Mouse (Mus musculus) embryo, embryonic 11 days (tissue): ENCODE data around the gene Zfyve27.
A peak's percentile ranks its signal among the peaks of the same experiment; 100 is the strongest.

Source experiments
- DNase-seq: peaks from one replicate; pipeline ENCODE4 v3.0.0-alpha.2; 2015

Zfyve27 gene

DNA sequence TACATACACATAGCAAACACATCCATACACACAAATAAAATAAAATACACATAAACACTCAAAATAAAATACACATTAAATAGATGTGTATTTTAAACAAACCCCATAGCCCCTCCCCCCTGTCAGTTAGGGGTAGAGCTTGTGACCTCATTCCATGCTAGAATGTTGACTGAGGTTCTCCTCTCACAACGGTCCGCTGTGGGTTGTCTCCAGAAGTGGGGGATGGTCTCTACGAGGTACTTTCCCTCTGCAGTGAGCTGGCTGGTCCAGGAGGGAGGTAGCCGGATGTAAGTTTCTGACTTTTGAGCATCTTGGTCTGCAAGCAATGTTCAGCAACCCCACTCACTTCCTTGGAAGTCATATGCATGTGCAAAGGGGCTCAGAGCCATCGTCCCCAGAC, at the start of gene Zfyve27:
TSS of gene Zfyve27 (plus strand) at position 188 of the 400 bp plus-strand sequence.
- DNase-seq: no peak

DNA sequence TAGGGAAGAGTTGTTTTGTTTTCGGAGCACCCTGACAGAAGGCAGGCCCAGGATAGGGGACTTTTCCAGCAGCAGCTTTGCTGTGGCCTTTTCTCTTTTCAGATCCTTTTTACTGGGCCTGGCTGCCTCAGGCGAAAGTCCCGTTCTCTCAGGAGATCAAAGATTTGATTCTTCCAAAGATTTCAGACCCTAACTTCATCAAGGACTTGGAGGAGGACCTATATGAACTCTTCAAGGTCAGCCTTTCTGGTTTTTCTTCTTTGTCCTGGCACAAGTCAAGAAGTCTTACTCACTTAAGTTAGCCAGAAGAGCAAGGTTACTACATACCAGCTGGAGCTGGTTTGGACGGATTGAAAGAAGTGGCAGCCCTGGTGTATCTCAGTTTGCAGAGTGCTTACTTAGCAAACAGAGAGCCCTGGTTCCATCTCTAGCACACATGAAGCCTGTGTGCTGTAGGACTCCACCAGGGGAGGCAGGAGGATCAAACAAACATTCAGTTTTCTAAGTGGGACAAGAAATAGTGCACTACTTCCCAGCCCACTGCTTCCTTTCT, 47.9 kb upstream of the Zfyve27 start:
- no peak for DNase-seq

- DNase-seq: no peak
Measured at GRCm38 (mm10) chr19:42118142-42118541, 45.6 kb upstream of the Zfyve27 start.

DNA sequence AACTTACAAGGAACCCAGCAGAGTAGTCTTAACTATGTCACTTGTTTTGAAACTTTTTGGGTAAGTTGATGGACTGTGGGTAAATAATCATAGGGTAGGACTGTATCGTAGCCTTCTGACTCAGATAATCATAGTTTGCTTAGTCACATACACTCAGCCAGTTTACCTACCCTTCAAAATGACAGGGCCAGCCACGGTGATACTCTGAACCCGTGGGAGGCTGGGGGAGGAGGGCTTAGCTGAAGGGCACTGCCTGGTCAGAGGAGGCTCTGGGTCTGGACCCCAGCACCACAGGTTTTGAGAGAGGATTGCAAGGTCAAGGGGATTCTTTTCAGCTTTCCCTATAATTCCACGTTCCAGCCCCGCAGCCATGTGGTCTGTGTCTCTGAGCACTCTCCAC, 45.2 kb upstream of the Zfyve27 start:
- no peak for DNase-seq

DNA sequence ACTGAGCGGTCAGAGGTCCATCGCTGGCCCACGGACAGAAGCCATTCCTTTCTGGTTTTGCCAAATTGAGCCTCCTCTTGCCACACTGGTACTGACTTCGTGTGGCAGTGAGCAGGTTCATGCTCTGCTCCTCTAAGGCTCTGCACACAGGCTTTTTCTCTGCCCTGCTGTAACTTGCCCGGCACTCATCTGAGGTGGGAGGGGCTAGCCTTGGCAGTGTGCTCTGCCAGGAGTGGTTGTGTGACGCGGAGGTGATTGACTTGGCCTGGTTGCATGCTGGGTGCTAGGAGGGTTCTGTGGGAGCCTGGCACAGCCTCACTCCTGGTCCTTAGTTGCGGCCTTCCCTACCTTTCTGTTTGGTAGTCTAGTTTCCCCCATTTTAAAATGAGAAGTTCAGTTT, 43.3 kb upstream of the Zfyve27 start:
- DNase-seq: no peak

- no peak for DNase-seq
Measured at GRCm38 (mm10) chr19:42124684-42125083, 39.1 kb upstream of the Zfyve27 start.

DNA sequence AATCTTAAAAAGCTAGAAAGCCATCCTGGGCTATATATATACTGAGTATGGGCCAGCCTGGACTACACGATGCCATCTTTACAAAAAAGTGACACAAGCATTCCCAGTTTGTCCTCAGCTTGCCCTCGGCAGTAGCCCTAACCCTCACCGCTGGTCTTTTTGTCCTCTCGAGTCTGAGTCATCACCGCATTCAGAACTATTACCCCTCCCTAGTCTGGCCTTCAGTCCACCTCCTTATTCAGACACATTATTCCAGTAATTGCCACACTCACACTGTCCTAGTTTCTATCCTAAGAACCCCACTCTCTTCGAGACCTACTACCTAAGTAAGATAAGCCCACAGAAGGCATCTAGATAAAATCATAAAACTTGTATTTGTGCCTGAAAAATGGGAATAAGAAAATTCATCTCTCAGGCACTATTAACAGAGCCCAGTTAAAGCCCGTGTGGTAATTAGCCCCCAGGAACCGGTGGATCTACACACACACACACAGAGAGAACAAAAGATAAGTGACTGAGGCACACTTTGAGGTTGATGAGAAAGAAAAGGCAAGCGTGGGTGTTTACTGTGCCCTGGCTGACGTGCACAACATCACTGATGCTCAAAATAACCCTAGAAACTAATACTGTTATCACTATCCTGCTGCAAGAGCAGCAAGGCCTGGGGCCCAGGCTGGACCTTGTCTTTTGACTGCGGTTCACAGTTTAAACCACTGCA, 38.1 kb upstream of the Zfyve27 start:
- no peak for DNase-seq

GRCm38 (mm10) chr19:42126219-42126605, 37.5 kb upstream of the Zfyve27 start:
- DNase-seq: no peak

DNA sequence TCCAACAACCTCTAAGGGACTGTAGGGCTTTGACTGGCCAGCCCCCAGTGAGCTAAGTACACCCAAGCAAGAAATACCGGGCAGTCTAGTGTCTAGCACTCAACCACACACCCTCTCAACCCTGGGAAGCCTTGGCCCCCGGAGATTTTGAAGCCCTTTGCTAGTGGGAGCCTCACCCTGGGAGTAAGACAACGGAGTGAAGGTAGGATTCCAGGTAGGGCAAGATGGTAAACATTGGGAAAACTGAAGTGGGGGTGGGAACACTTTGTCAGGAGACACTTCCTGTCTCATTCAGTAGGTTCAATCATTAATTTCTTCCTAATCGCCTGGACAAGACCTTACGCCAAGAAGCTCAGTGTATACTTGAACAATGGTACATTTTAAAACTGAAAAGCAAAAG, 36.7 kb upstream of the Zfyve27 start:
- DNase-seq: no peak

GRCm38 (mm10) chr19:42128052-42128740, 35.6 kb upstream of the Zfyve27 start:
- DNase-seq: peak; percentile 37

DNA sequence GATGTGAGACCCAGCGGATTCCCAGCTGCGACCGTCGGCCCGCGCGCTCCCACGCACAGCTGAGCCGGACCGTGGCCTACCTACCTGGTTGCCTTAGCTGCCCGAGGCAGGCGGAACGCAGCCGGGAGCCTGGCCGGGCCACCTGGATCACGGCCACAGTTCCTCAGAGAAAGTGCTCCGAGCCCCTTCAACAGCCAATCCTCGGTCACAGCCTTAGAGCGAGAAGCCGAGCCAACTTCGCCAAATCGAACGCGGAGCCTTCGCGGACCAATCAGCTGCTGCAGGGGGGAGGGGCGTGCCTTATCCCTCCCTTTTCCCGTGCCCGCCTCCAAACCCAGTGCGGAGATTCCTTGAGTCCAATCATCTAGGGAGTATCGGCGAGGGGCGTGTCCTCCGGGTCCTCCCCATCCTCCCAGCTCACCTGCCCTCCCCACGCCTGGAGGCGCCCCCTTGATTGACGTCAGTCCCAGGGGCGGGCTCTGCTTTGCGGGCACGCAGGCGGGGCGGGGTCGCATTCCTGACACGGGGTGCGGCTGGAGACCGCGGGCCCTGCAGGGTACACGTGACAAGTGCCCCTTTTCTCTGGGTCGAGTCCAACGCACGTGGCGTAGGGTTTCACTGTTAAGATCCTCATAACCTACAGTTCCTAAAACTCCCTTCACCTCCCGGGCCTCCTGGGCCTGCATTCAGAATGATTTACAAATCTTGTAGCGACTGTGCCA, 34.8 kb upstream of the Zfyve27 start, which contains the start of gene Avpi1:
TSS of gene Avpi1 (minus strand) at position 273 of the 722 bp plus-strand sequence.
- DNase-seq: peak; percentile 98

- no peak for DNase-seq
Measured at GRCm38 (mm10) chr19:42129509-42130293, 34.0 kb upstream of the Zfyve27 start.

GRCm38 (mm10) chr19:42130294-42130606, 33.5 kb upstream of the Zfyve27 start:
- DNase-seq: no peak

- DNase-seq: no peak
Measured at GRCm38 (mm10) chr19:42131101-42131500, 32.6 kb upstream of the Zfyve27 start.

GRCm38 (mm10) chr19:42135070-42135469, 28.7 kb upstream of the Zfyve27 start:
- DNase-seq: no peak

GRCm38 (mm10) chr19:42136126-42136525, 27.6 kb upstream of the Zfyve27 start:
- no peak for DNase-seq

GRCm38 (mm10) chr19:42137167-42137672, 26.5 kb upstream of the Zfyve27 start:
- no peak for DNase-seq

GRCm38 (mm10) chr19:42138517-42139285, 25.1 kb upstream of the Zfyve27 start:
- DNase-seq: no peak

DNA sequence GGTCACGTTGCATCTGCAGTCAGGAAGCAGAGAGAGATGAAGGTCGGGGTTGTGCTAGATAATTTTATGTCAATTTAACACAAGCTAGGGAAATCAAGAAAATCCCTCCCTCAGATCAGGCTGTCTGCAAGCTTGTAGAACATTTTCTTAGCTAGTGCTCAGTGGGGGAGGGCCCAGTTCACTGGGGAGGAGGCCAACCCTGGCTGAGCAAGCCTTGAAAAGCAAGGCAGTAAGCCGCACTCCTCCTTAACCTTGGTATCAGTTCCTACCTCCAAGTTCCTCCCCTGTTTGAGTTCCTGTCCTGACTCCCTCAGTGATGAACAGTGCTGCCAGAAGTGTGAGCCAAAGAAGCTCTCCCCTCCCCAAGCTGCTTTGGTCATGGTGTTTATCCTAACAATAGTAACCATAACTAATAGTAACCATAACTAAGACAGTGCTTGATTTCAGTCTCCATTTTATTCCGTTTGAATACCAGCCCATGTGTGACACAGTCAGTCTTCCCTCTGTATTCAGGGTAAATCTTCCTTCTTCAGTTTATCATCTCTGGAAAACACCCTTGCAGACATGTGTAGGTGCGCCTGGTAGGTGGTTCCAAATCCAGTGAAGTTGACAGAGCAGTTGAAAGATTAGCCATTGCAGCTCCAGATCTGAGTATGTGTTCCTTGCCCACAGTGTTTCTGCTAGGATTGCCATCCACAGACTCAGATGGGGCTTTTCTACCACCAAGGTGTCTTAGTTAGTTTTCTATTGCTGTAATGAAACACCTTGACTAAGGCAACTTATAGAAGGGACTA, 23.8 kb upstream of the Zfyve27 start:
- no peak for DNase-seq

DNA sequence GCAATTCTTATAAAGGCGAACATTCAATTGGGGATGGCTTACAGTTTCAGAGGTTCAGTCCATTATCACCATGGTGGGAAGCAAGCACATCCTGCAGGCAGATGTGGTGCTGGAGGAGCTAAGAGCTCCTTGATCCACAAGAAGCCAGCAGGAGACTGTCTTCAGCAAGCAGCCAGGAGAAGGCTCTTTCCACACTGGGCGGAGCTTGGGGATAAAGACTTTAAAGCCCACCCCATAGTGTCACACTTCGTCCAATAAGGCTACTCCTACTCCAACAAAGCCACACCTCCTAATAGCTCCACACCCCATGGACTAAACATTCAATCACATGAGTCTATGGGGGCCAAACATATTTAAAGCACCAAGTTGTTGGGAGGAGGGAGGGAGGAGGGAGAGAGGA, 21.8 kb upstream of the Zfyve27 start:
- no peak for DNase-seq

DNA sequence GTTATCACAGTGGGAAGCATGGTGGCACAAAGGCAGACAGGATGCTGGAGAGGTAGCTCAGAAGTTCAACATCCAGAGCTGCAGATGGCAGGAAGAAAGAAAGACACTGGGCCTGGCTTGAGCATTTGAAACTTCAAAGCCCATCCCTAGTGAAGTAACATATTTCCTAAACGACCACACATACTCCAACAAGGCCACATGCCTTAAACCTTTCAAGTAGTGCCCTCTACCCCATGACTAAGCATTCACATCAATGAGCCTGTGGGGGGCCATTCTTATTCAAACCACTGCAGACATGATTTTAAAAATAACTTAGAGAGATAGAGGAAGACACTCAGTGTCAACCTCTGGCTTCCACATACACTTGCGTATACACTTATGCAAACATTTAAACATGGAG, 21.0 kb upstream of the Zfyve27 start:
- DNase-seq: no peak
